Mouse (Mus musculus) kidney, embryonic 16.5 days (tissue): ENCODE results near the gene Rsph3b. TPM values are rescaled to one million over a fixed set of nuclear protein-coding genes. Genes with fewer than 3 reads are reported as not detected.

Experiments used
- microRNA-seq: library from miRNA; unstranded; fragments of <30 nt; microRNA quantifications from one replicate; pipeline ENCODE4, GENCODE M21; 2016
- polyA plus RNA-seq: library from polyadenylated mRNA; unstranded; fragments of >200 nt; fragmentation: Nextera tagmentation; extraction: Ambion mirVana; gene quantifications from 2 replicates; pipeline ENCODE4 v1.2.1, GENCODE M21; 2015

Gene Rsph3b
- polyA plus RNA-seq, 1 experiment from 2014 or later, result 60.4 TPM

Small RNAs within 50 kb of the gene (microRNA-seq; reads per million reads assigned to microRNA genes)
- not detected for gene Mir692-1

Other genes with a start within 250 kb of the Rsph3b start
- 240 and 248 TPM in 2 replicates for gene Ezr, start 165.9 kb downstream of the Rsph3b start, polyA plus RNA-seq
- gene Tagap1, start 12.5 kb upstream of the Rsph3b start, polyA plus RNA-seq, result 58.2 and 59.7 TPM in 2 replicates
- 319 and 386 TPM in 2 replicates for gene Rnaset2b, start 22.0 kb upstream of the Rsph3b start, polyA plus RNA-seq
- gene Gm49721, start 30.2 kb upstream of the Rsph3b start, polyA plus RNA-seq, result 0.33 and 0.75 TPM in 2 replicates
- 0.33 TPM in 1 of 2 replicates, not detected in the other for gene Gm1604a, start 76.9 kb upstream of the Rsph3b start, polyA plus RNA-seq
- gene Rps6ka2, start 221.4 kb upstream of the Rsph3b start, polyA plus RNA-seq, result 18.7 and 22.5 TPM in 2 replicates